Mouse (Mus musculus): ENCODE results near the gene Ralgps1. TPM values are rescaled to one million over a fixed set of nuclear protein-coding genes. Genes with fewer than 3 reads are reported as not detected.

The Ralgps1 gene
- polyA plus RNA-seq, 1 experiment from 2014 or later = 42.8 TPM

GRCm38 (mm10) chr2:33176516-33176915, 194.8 kb downstream of the Ralgps1 start:
- no peaks in the 10 kb centered on the region for H3K9me3 ChIP-seq
- peaks cover 23% of the 10 kb centered on the region for H3K36me3 ChIP-seq
- no peaks in the 10 kb centered on the region for H3K27me3 ChIP-seq
- H3K4me1 ChIP-seq (replicated peaks) = peaks cover 36% of the 10 kb centered on the region
- H3K4me3 ChIP-seq = no peak overlapping the region
- no peak overlapping the region for H3K27ac ChIP-seq (replicated peaks)
- ATAC-seq (ENCODE audit: low FRiP score, low read depth) = no peak
- H3K4me2 ChIP-seq = no peak overlapping the region
- WGBS = 46% methylated on average over 7 of the region's 7 CpGs
- no peak overlapping the region for H3K9ac ChIP-seq

GRCm38 (mm10) chr2:33173686-33174085, 197.6 kb downstream of the Ralgps1 start:
- Histone ChIP-seq H3K4me1 (replicated peaks) (peaks cover 16% of the 10 kb centered on the region), H3K9ac (no peak overlapping the region), H3K9me3 (no peaks in the 10 kb centered on the region), H3K36me3 (peaks cover 23% of the 10 kb centered on the region), H3K27me3 (no peaks in the 10 kb centered on the region), H3K4me3 (no peak overlapping the region), H3K27ac (replicated peaks) (no peak overlapping the region), H3K4me2 (no peak overlapping the region)
- ATAC-seq (ENCODE audit: low FRiP score, low read depth) = no peak
- WGBS = 82% methylated on average over 7 of the region's 7 CpGs

- Histone ChIP-seq H3K4me1 (replicated peaks) (peaks cover 12% of the 10 kb centered on the region), H3K4me2 (no peak overlapping the region), H3K4me3 (no peak overlapping the region), H3K9ac (no peak overlapping the region), H3K27ac (replicated peaks) (no peak overlapping the region), H3K36me3 (peaks cover 23% of the 10 kb centered on the region), H3K9me3 (no peaks in the 10 kb centered on the region), H3K27me3 (no peaks in the 10 kb centered on the region)
- ATAC-seq (ENCODE audit: low FRiP score, low read depth) = no peak
- WGBS = 78% methylated on average over 10 of the region's 10 CpGs
Measured at GRCm38 (mm10) chr2:33173126-33173525, 198.2 kb downstream of the Ralgps1 start.

- H3K4me1 ChIP-seq (replicated peaks) = peaks cover 7% of the 10 kb centered on the region
- H3K4me2 ChIP-seq = no peak overlapping the region
- no peak overlapping the region for H3K4me3 ChIP-seq
- WGBS = 45% methylated on average over 10 of the region's 10 CpGs
- H3K9me3 ChIP-seq = no peaks in the 10 kb centered on the region
- ATAC-seq (ENCODE audit: low FRiP score, low read depth) = 0 out of 2 replicates have a peak, but pooled peaks have one; percentile 29
- H3K36me3 ChIP-seq = peaks cover 27% of the 10 kb centered on the region
- H3K27me3 ChIP-seq = no peaks in the 10 kb centered on the region
- no peak overlapping the region for H3K9ac ChIP-seq
- H3K27ac ChIP-seq (replicated peaks) = 0 out of 2 replicates have a peak overlapping the region, but pooled peaks have one; percentile 28
Measured at GRCm38 (mm10) chr2:33170777-33171565, 200.3 kb downstream of the Ralgps1 start.

GRCm38 (mm10) chr2:33169445-33169844, 201.8 kb downstream of the Ralgps1 start:
- Histone ChIP-seq H3K4me2 (no peak overlapping the region), H3K9me3 (no peaks in the 10 kb centered on the region), H3K9ac (no peak overlapping the region), H3K27ac (replicated peaks) (no peak overlapping the region), H3K36me3 (peaks cover 27% of the 10 kb centered on the region), H3K4me1 (replicated peaks) (peaks cover 13% of the 10 kb centered on the region), H3K4me3 (no peak overlapping the region), H3K27me3 (no peaks in the 10 kb centered on the region)
- no peak for ATAC-seq (ENCODE audit: low FRiP score, low read depth)
- WGBS = 82% methylated on average over 6 of the region's 6 CpGs

GRCm38 (mm10) chr2:33167060-33167459, 204.2 kb downstream of the Ralgps1 start:
- Histone ChIP-seq H3K27ac (replicated peaks) (no peak overlapping the region), H3K9me3 (no peaks in the 10 kb centered on the region), H3K27me3 (no peaks in the 10 kb centered on the region), H3K36me3 (peaks cover 11% of the 10 kb centered on the region; the same call in 1 of the 2 replicates), H3K4me2 (no peak overlapping the region), H3K4me3 (no peak overlapping the region), H3K4me1 (replicated peaks) (peaks cover 13% of the 10 kb centered on the region), H3K9ac (no peak overlapping the region)
- ATAC-seq (ENCODE audit: low FRiP score, low read depth) = no peak
- WGBS = 98% methylated on average over 3 of the region's 3 CpGs

- H3K4me2 ChIP-seq = no peak overlapping the region
- H3K9me3 ChIP-seq = no peaks in the 10 kb centered on the region
- H3K4me1 ChIP-seq (replicated peaks) = peaks cover 10% of the 10 kb centered on the region
- no peaks in the 10 kb centered on the region for H3K27me3 ChIP-seq
- H3K36me3 ChIP-seq = 0 out of 2 replicates have a peak, but pooled peaks cover 7% of the 10 kb centered on the region
- no peak overlapping the region for H3K4me3 ChIP-seq
- no peak overlapping the region for H3K9ac ChIP-seq
- ATAC-seq (ENCODE audit: low FRiP score, low read depth) = no peak
- H3K27ac ChIP-seq (replicated peaks) = peak overlapping the region; percentile 26; the same call in 1 of the 2 replicates
- 51% methylated on average over 7 of the region's 7 CpGs for WGBS
Measured at GRCm38 (mm10) chr2:33165710-33166374, 205.4 kb downstream of the Ralgps1 start.

GRCm38 (mm10) chr2:33165229-33165628, 206.1 kb downstream of the Ralgps1 start:
- no peak overlapping the region for H3K9ac ChIP-seq
- WGBS = 85% methylated on average over 4 of the region's 4 CpGs
- no peak overlapping the region for H3K4me3 ChIP-seq
- H3K36me3 ChIP-seq = 0 out of 2 replicates have a peak, but pooled peaks cover 7% of the 10 kb centered on the region
- H3K27me3 ChIP-seq = no peaks in the 10 kb centered on the region
- no peak overlapping the region for H3K4me2 ChIP-seq
- H3K9me3 ChIP-seq = no peaks in the 10 kb centered on the region
- H3K27ac ChIP-seq (replicated peaks) = peak overlapping the region; percentile 26; the same call in 1 of the 2 replicates
- H3K4me1 ChIP-seq (replicated peaks) = peaks cover 10% of the 10 kb centered on the region
- no peak for ATAC-seq (ENCODE audit: low FRiP score, low read depth)

- H3K4me2 ChIP-seq = no peak overlapping the region
- no peak overlapping the region for H3K4me3 ChIP-seq
- 0 out of 2 replicates have a peak, but pooled peaks cover 7% of the 10 kb centered on the region for H3K36me3 ChIP-seq
- H3K4me1 ChIP-seq (replicated peaks) = peaks cover 10% of the 10 kb centered on the region
- 54% methylated on average over 3 of the region's 3 CpGs for WGBS
- ATAC-seq (ENCODE audit: low FRiP score, low read depth) = no peak
- no peak overlapping the region for H3K27ac ChIP-seq (replicated peaks)
- H3K9me3 ChIP-seq = no peaks in the 10 kb centered on the region
- H3K27me3 ChIP-seq = no peaks in the 10 kb centered on the region
- H3K9ac ChIP-seq = no peak overlapping the region
Measured at GRCm38 (mm10) chr2:33164646-33165045, 206.6 kb downstream of the Ralgps1 start.

- Histone ChIP-seq H3K9ac (no peak overlapping the region), H3K36me3 (peaks cover 13% of the 10 kb centered on the region), H3K4me2 (no peak overlapping the region), H3K4me1 (replicated peaks) (peaks cover 10% of the 10 kb centered on the region), H3K27ac (replicated peaks) (no peak overlapping the region), H3K27me3 (no peaks in the 10 kb centered on the region), H3K9me3 (no peaks in the 10 kb centered on the region), H3K4me3 (no peak overlapping the region)
- 77% methylated on average over 2 of the region's 2 CpGs for WGBS
- ATAC-seq (ENCODE audit: low FRiP score, low read depth) = no peak
Measured at GRCm38 (mm10) chr2:33162126-33162525, 209.2 kb downstream of the Ralgps1 start.

GRCm38 (mm10) chr2:33160326-33160973, 210.8 kb downstream of the Ralgps1 start:
- Histone ChIP-seq H3K27me3 (no peaks in the 10 kb centered on the region), H3K4me1 (replicated peaks) (0 out of 2 replicates have a peak, but pooled peaks cover 3% of the 10 kb centered on the region), H3K36me3 (peaks cover 13% of the 10 kb centered on the region), H3K27ac (replicated peaks) (no peak overlapping the region), H3K9me3 (no peaks in the 10 kb centered on the region), H3K4me3 (no peak overlapping the region), H3K4me2 (no peak overlapping the region), H3K9ac (no peak overlapping the region)
- no peak for ATAC-seq (ENCODE audit: low FRiP score, low read depth)
- 77% methylated on average over 12 of the region's 12 CpGs for WGBS

GRCm38 (mm10) chr2:33159593-33159992, 211.7 kb downstream of the Ralgps1 start:
- H3K27me3 ChIP-seq = no peaks in the 10 kb centered on the region
- no peaks in the 10 kb centered on the region for H3K4me1 ChIP-seq (replicated peaks)
- no peak overlapping the region for H3K9ac ChIP-seq
- no peak overlapping the region for H3K27ac ChIP-seq (replicated peaks)
- H3K36me3 ChIP-seq = peaks cover 13% of the 10 kb centered on the region
- no peak overlapping the region for H3K4me3 ChIP-seq
- no peaks in the 10 kb centered on the region for H3K9me3 ChIP-seq
- no peak overlapping the region for H3K4me2 ChIP-seq
- WGBS = 85% methylated on average over 7 of the region's 7 CpGs
- no peak for ATAC-seq (ENCODE audit: low FRiP score, low read depth)

Measured in hindbrain, embryonic 15.5 days (tissue).